Mouse (Mus musculus) CH12.LX (cell line): ENCODE results near the gene Olfr1393.

Experiments used
- BHLHE40 ChIP-seq: IDR thresholded peaks from 2 replicates; pipeline ENCODE4 v1.6.1; 2011; ENCODE audit warnings: mild to moderate bottlenecking, low read depth, low read length, improper control_type of control experiment
- RAD21 ChIP-seq: IDR thresholded peaks from 2 replicates; pipeline ENCODE4 v1.6.1; 2011; ENCODE audit warnings: low read depth, mild to moderate bottlenecking, low read length, improper control_type of control experiment, moderate library complexity

DNA sequence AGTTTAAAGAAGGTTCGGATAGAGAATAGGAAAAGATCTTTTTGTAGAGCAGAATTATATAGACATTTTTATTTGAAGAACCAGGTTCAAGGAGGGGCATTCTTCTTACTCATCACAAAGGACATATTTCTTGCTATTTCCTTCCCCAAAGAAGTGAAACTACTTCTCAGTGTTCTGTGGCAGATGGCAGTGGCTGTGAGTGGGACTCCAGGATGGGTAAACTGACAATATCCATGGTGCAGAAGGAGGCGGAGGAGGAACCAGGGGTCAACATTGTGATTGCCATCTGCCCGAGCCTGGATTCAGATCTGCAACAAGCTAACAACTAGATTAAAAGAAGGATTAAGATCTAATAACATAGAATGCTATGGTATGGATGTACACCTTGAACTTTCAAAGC is 48.6 kb downstream of the Olfr1393 start:
- TF ChIP-seq BHLHE40, result no peak
- TF ChIP-seq RAD21, result no peak
